14 mouse cellular contexts compared by ENCODE assay signal in genomic region chr1:42772000-42772399, GRCm38 (mm10).
DNase-seq lines count a peak whose midpoint lies in the region; ATAC-seq lines count a peak whose summit lies in the region.
"Had no signal": no experiment of that assay in that cellular context is flagged by ENCODE, and none has a peak within 500 bp of the region (broad histone marks: within the 10 kb centered on the region; RNA-seq: fewer than 3 reads in every experiment).

No protein-coding gene starts in this region.

- peak; percentile 47 for DNase-seq in forebrain, embryonic 10.5 days (ENCODE audit: extremely low spot score, low spot score)
- no peak for DNase-seq in kidney, adult 18-20 months
- peak; percentile 83 for DNase-seq in embryonic facial prominence, embryonic 14.5 days (ENCODE audit: low spot score)
- DNase-seq in retina, embryonic 14.5 days (ENCODE audit: low spot score) = peak; percentile 39
- DNase-seq in spleen, adult 12 weeks (ENCODE audit: low spot score) = no peak
- no peak for DNase-seq in layer of hippocampus, adult 8-10 months (ENCODE audit: low spot score in 2 of 2)
- DNase-seq: adrenal gland, adult 2 months; gastrocnemius, postnatal 25 days; liver; thymus, adult 18-20 months had no signal

- no peak overlapping the region for H3K9ac ChIP-seq in forebrain, embryonic 13.5 days
- no peak overlapping the region for H3K9ac ChIP-seq in kidney, embryonic 16.5 days (replicated peaks; ENCODE audit: low read length)
- H3K9ac ChIP-seq in embryonic facial prominence, embryonic 14.5 days (ENCODE audit: low read depth, low read length) = no peak overlapping the region; the same call in 1 of the 2 replicates
- H3K9ac ChIP-seq: forebrain, embryonic 15.5 days; heart, embryonic 15.5 days had no signal

- H3K4me3 ChIP-seq in forebrain, embryonic 10.5 days = no peak overlapping the region
- H3K4me3 ChIP-seq in forebrain, embryonic 13.5 days = no peak overlapping the region
- H3K4me3 ChIP-seq in kidney, embryonic 16.5 days (ENCODE audit: low read length) = no peak overlapping the region
- H3K4me3 ChIP-seq in embryonic facial prominence, embryonic 14.5 days (ENCODE audit: low read depth, low read length) = 0 out of 2 replicates have a peak overlapping the region, but pooled peaks have one; percentile 5
- H3K4me3 ChIP-seq: forebrain, embryonic 15.5 days; heart, embryonic 15.5 days had no signal

- H3K9me3 ChIP-seq in forebrain, embryonic 10.5 days = no peaks in the 10 kb centered on the region
- no peaks in the 10 kb centered on the region for H3K9me3 ChIP-seq in forebrain, embryonic 13.5 days (replicated peaks)
- no peaks in the 10 kb centered on the region for H3K9me3 ChIP-seq in kidney, embryonic 16.5 days (ENCODE audit: low read length)
- no peaks in the 10 kb centered on the region for H3K9me3 ChIP-seq in embryonic facial prominence, embryonic 14.5 days (ENCODE audit: control insufficient read depth, low read length)
- H3K9me3 ChIP-seq: forebrain, embryonic 15.5 days; heart, embryonic 15.5 days had no signal

- no peaks in the 10 kb centered on the region for H3K36me3 ChIP-seq in forebrain, embryonic 10.5 days (replicated peaks)
- no peaks in the 10 kb centered on the region for H3K36me3 ChIP-seq in forebrain, embryonic 13.5 days (ENCODE audit: poor library complexity, severe bottlenecking)
- H3K36me3 ChIP-seq in kidney, embryonic 16.5 days (ENCODE audit: insufficient read depth, low read length) = no peaks in the 10 kb centered on the region
- H3K36me3 ChIP-seq in embryonic facial prominence, embryonic 14.5 days (ENCODE audit: control insufficient read depth, insufficient read depth, low read length) = no peaks in the 10 kb centered on the region
- H3K36me3 ChIP-seq: forebrain, embryonic 15.5 days; heart, embryonic 15.5 days had no signal

- ATAC-seq in forebrain, embryonic 13.5 days = no peak
- ATAC-seq in kidney, embryonic 16.5 days (ENCODE audit: low FRiP score, low TSS enrichment) = 0 out of 2 replicates have a peak, but pooled peaks have one; percentile 32
- peak; percentile 80 for ATAC-seq in embryonic facial prominence, embryonic 14.5 days (ENCODE audit: low read depth)
- ATAC-seq: forebrain, embryonic 15.5 days had no signal

- H3K27me3 ChIP-seq in forebrain, embryonic 10.5 days (ENCODE audit: poor library complexity, severe bottlenecking) = peaks cover 9% of the 10 kb centered on the region
- no peaks in the 10 kb centered on the region for H3K27me3 ChIP-seq in forebrain, embryonic 13.5 days
- H3K27me3 ChIP-seq in kidney, embryonic 16.5 days (ENCODE audit: insufficient read depth, low read length) = no peaks in the 10 kb centered on the region
- no peaks in the 10 kb centered on the region for H3K27me3 ChIP-seq in embryonic facial prominence, embryonic 14.5 days (replicated peaks; ENCODE audit: control insufficient read depth, insufficient read depth, low read length)
- H3K27me3 ChIP-seq: forebrain, embryonic 15.5 days; heart, embryonic 15.5 days had no signal

- H3K4me1 ChIP-seq in forebrain, embryonic 10.5 days = peaks cover 22% of the 10 kb centered on the region
- H3K4me1 ChIP-seq in forebrain, embryonic 13.5 days = 0 out of 2 replicates have a peak, but pooled peaks cover 6% of the 10 kb centered on the region
- peaks cover 21% of the 10 kb centered on the region for H3K4me1 ChIP-seq in kidney, embryonic 16.5 days (ENCODE audit: insufficient read depth, low read length)
- peaks cover 21% of the 10 kb centered on the region for H3K4me1 ChIP-seq in embryonic facial prominence, embryonic 14.5 days (ENCODE audit: control insufficient read depth, insufficient read depth, low read length)
- H3K4me1 ChIP-seq: forebrain, embryonic 15.5 days; heart, embryonic 15.5 days had no signal

- WGBS in forebrain, embryonic 10.5 days = 57% methylated on average over 6 of the region's 6 CpGs
- WGBS in forebrain, embryonic 13.5 days = 83% methylated on average over 6 of the region's 6 CpGs
- WGBS in kidney, embryonic 16.5 days = 12% methylated on average over 6 of the region's 6 CpGs
- 15% methylated on average over 6 of the region's 6 CpGs for WGBS in embryonic facial prominence, embryonic 14.5 days

- no peak overlapping the region for H3K4me2 ChIP-seq in forebrain, embryonic 13.5 days
- peak overlapping the region; percentile 34 for H3K4me2 ChIP-seq in kidney, embryonic 16.5 days (replicated peaks; ENCODE audit: low read depth, low read length)
- peak overlapping the region; percentile 29 for H3K4me2 ChIP-seq in embryonic facial prominence, embryonic 14.5 days (ENCODE audit: low read depth, low read length)
- H3K4me2 ChIP-seq: forebrain, embryonic 15.5 days; heart, embryonic 15.5 days had no signal

- H3K27ac ChIP-seq in forebrain, embryonic 10.5 days = no peak overlapping the region
- H3K27ac ChIP-seq in forebrain, embryonic 13.5 days = no peak overlapping the region
- H3K27ac ChIP-seq in kidney, embryonic 16.5 days (ENCODE audit: low read length) = 0 out of 2 replicates have a peak overlapping the region, but pooled peaks have one; percentile 3
- peak overlapping the region; percentile 61; the same call in 1 of the 2 replicates for H3K27ac ChIP-seq in embryonic facial prominence, embryonic 14.5 days (replicated peaks; ENCODE audit: low read depth, low read length)
- H3K27ac ChIP-seq: forebrain, embryonic 15.5 days; heart, embryonic 15.5 days had no signal

Comparison
In these comparisons a context has a peak if more than half of its experiments do, and no peak if none do; other contexts are left out.
1. DNase-seq: peak in forebrain, embryonic 10.5 days (single experiment), embryonic facial prominence, embryonic 14.5 days (single experiment) and retina, embryonic 14.5 days (single experiment); none in kidney, adult 18-20 months (single experiment), spleen, adult 12 weeks (single experiment) and layer of hippocampus, adult 8-10 months (0 of 2).
2. H3K27ac ChIP-seq: peak in kidney, embryonic 16.5 days (single experiment) and embryonic facial prominence, embryonic 14.5 days (single experiment); none in forebrain, embryonic 10.5 days (single experiment) and forebrain, embryonic 13.5 days (single experiment).